Mouse (Mus musculus): ENCODE measurements around the gene Thy1. TPM values are rescaled to one million over a fixed set of nuclear protein-coding genes. Genes with fewer than 3 reads are reported as not detected.

The Thy1 gene
- polyA plus RNA-seq, 1 experiment from 2014 or later, result 14.3 TPM

DNA sequence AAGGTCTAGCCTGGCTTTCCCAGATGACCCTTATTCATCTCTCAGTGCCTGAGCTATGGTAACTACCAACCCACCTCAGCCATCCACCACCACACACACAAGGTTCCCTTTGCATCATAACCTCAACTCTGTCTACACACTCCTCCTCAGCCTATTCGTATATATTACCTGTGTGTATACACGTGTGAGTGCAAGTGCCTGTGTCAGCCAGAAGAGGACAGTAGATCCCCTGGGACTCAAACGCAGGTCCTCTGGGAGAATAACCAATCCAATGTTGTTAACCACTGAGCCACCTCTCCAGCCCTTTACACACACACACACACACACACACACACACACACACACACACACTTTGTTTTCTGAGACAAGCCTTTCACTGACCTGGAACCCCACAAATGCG lies 12.5 kb upstream of the Thy1 start:
- Histone ChIP-seq H3K9me3 (ENCODE audit: control insufficient read depth, low read length) (no peaks in the 10 kb centered on the region), H3K4me2 (replicated peaks; ENCODE audit: low read depth, low read length) (no peak overlapping the region), H3K9ac (ENCODE audit: low read depth, low read length) (no peak overlapping the region), H3K4me1 (ENCODE audit: control insufficient read depth, insufficient read depth, low read length) (0 out of 2 replicates have a peak, but pooled peaks cover 4% of the 10 kb centered on the region), H3K4me3 (ENCODE audit: low read length) (no peak overlapping the region), H3K36me3 (ENCODE audit: control insufficient read depth, insufficient read depth, low read length) (no peaks in the 10 kb centered on the region), H3K27me3 (ENCODE audit: control insufficient read depth, insufficient read depth, low read length) (no peaks in the 10 kb centered on the region), H3K27ac (ENCODE audit: low read depth, low read length) (no peak overlapping the region)
- no peak for ATAC-seq (ENCODE audit: low FRiP score, low TSS enrichment)
- 93% methylated on average over 4 of the region's 4 CpGs for WGBS

DNA sequence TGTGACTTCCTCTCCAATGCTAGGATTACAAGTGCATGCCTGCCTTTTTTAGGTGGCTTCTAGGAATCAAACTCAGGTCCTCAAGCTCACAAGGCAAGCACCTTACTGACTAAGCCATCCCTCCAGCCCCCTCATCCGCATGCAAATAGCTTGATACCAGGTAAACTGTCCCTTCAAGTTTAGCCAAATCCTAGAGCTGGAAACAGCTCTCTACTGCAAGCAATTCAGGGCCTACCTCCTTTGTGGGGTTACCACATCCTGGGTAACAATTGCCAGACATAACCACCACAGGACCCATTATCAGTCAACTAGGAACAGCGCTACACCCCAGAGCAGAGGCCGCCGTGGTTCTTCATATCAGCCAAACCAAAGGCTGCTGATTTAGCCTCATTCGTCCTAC lies 12.1 kb upstream of the Thy1 start:
- 0 out of 2 replicates have a peak, but pooled peaks cover 4% of the 10 kb centered on the region for H3K4me1 ChIP-seq (ENCODE audit: control insufficient read depth, insufficient read depth, low read length)
- H3K4me2 ChIP-seq (replicated peaks; ENCODE audit: low read depth, low read length), result no peak overlapping the region
- ATAC-seq (ENCODE audit: low FRiP score, low TSS enrichment), result no peak
- H3K9ac ChIP-seq (ENCODE audit: low read depth, low read length), result no peak overlapping the region
- no peaks in the 10 kb centered on the region for H3K9me3 ChIP-seq (ENCODE audit: control insufficient read depth, low read length)
- WGBS, result 90% methylated on average over 5 of the region's 5 CpGs
- H3K4me3 ChIP-seq (ENCODE audit: low read length), result no peak overlapping the region
- no peaks in the 10 kb centered on the region for H3K36me3 ChIP-seq (ENCODE audit: control insufficient read depth, insufficient read depth, low read length)
- no peaks in the 10 kb centered on the region for H3K27me3 ChIP-seq (ENCODE audit: control insufficient read depth, insufficient read depth, low read length)
- no peak overlapping the region for H3K27ac ChIP-seq (ENCODE audit: low read depth, low read length)

DNA sequence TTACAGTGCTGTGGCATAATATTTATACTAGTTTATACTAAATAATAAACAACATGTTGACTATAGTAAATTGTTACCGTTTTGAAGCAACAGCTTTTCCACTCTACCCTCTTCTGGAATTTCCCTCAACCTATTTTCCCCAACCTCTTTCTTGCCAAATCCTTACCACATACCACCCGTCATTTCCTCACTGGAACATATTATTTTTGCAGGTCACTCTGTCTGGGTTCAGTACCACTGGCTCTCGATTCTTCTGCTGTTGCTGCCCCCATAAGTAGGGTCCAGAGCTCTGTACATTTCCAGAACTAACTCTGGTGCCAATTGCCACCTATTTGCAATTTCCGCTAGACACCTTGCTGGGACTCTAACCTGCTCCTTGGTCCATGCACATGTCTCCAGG lies 11.2 kb upstream of the Thy1 start:
- no peaks in the 10 kb centered on the region for H3K36me3 ChIP-seq (ENCODE audit: control insufficient read depth, insufficient read depth, low read length)
- 77% methylated on average over 4 of the region's 4 CpGs for WGBS

GRCm38 (mm10) chr9:44033317-44033716 lies 9.9 kb upstream of the Thy1 start:
- Histone ChIP-seq H3K4me1 (ENCODE audit: control insufficient read depth, insufficient read depth, low read length) (0 out of 2 replicates have a peak, but pooled peaks cover 4% of the 10 kb centered on the region), H3K9ac (ENCODE audit: low read depth, low read length) (no peak overlapping the region), H3K4me2 (replicated peaks; ENCODE audit: low read depth, low read length) (no peak overlapping the region), H3K36me3 (ENCODE audit: control insufficient read depth, insufficient read depth, low read length) (no peaks in the 10 kb centered on the region), H3K27me3 (ENCODE audit: control insufficient read depth, insufficient read depth, low read length) (no peaks in the 10 kb centered on the region), H3K27ac (ENCODE audit: low read depth, low read length) (no peak overlapping the region), H3K9me3 (ENCODE audit: control insufficient read depth, low read length) (no peaks in the 10 kb centered on the region), H3K4me3 (ENCODE audit: low read length) (no peak overlapping the region)
- WGBS, result 92% methylated on average over 5 of the region's 5 CpGs
- ATAC-seq (ENCODE audit: low FRiP score, low TSS enrichment), result no peak

More for the DNA sequence above, 11.2 kb upstream of the Thy1 start:
- Histone ChIP-seq H3K4me2 (replicated peaks; ENCODE audit: low read depth, low read length) (no peak overlapping the region), H3K27me3 (ENCODE audit: control insufficient read depth, insufficient read depth, low read length) (no peaks in the 10 kb centered on the region), H3K9ac (ENCODE audit: low read depth, low read length) (no peak overlapping the region), H3K4me1 (ENCODE audit: control insufficient read depth, insufficient read depth, low read length) (0 out of 2 replicates have a peak, but pooled peaks cover 4% of the 10 kb centered on the region), H3K27ac (ENCODE audit: low read depth, low read length) (no peak overlapping the region), H3K4me3 (ENCODE audit: low read length) (no peak overlapping the region), H3K9me3 (ENCODE audit: control insufficient read depth, low read length) (no peaks in the 10 kb centered on the region)
- ATAC-seq (ENCODE audit: low FRiP score, low TSS enrichment), result no peak

- no peaks in the 10 kb centered on the region for H3K27me3 ChIP-seq (ENCODE audit: control insufficient read depth, insufficient read depth, low read length)
- 0 out of 2 replicates have a peak, but pooled peaks cover 3% of the 10 kb centered on the region for H3K4me1 ChIP-seq (ENCODE audit: control insufficient read depth, insufficient read depth, low read length)
- H3K27ac ChIP-seq (ENCODE audit: low read depth, low read length), result no peak overlapping the region
- no peaks in the 10 kb centered on the region for H3K9me3 ChIP-seq (ENCODE audit: control insufficient read depth, low read length)
- H3K4me2 ChIP-seq (replicated peaks; ENCODE audit: low read depth, low read length), result no peak overlapping the region
- H3K9ac ChIP-seq (ENCODE audit: low read depth, low read length), result no peak overlapping the region
- H3K36me3 ChIP-seq (ENCODE audit: control insufficient read depth, insufficient read depth, low read length), result no peaks in the 10 kb centered on the region
- ATAC-seq (ENCODE audit: low FRiP score, low TSS enrichment), result no peak
- no peak overlapping the region for H3K4me3 ChIP-seq (ENCODE audit: low read length)
- 55% methylated on average over 13 of the region's 13 CpGs for WGBS
Measured at GRCm38 (mm10) chr9:44033957-44034727, 9.0 kb upstream of the Thy1 start.

- no peak overlapping the region for H3K4me3 ChIP-seq (ENCODE audit: low read length)
- no peaks in the 10 kb centered on the region for H3K36me3 ChIP-seq (ENCODE audit: control insufficient read depth, insufficient read depth, low read length)
- H3K27me3 ChIP-seq (ENCODE audit: control insufficient read depth, insufficient read depth, low read length), result no peaks in the 10 kb centered on the region
- no peak for ATAC-seq (ENCODE audit: low FRiP score, low TSS enrichment)
- no peaks in the 10 kb centered on the region for H3K4me1 ChIP-seq (ENCODE audit: control insufficient read depth, insufficient read depth, low read length)
- H3K27ac ChIP-seq (ENCODE audit: low read depth, low read length), result no peak overlapping the region
- H3K9me3 ChIP-seq (ENCODE audit: control insufficient read depth, low read length), result no peaks in the 10 kb centered on the region
- H3K4me2 ChIP-seq (replicated peaks; ENCODE audit: low read depth, low read length), result no peak overlapping the region
- H3K9ac ChIP-seq (ENCODE audit: low read depth, low read length), result no peak overlapping the region
- 92% methylated on average over 5 of the region's 5 CpGs for WGBS
Measured at GRCm38 (mm10) chr9:44037106-44037505, 6.1 kb upstream of the Thy1 start.

DNA sequence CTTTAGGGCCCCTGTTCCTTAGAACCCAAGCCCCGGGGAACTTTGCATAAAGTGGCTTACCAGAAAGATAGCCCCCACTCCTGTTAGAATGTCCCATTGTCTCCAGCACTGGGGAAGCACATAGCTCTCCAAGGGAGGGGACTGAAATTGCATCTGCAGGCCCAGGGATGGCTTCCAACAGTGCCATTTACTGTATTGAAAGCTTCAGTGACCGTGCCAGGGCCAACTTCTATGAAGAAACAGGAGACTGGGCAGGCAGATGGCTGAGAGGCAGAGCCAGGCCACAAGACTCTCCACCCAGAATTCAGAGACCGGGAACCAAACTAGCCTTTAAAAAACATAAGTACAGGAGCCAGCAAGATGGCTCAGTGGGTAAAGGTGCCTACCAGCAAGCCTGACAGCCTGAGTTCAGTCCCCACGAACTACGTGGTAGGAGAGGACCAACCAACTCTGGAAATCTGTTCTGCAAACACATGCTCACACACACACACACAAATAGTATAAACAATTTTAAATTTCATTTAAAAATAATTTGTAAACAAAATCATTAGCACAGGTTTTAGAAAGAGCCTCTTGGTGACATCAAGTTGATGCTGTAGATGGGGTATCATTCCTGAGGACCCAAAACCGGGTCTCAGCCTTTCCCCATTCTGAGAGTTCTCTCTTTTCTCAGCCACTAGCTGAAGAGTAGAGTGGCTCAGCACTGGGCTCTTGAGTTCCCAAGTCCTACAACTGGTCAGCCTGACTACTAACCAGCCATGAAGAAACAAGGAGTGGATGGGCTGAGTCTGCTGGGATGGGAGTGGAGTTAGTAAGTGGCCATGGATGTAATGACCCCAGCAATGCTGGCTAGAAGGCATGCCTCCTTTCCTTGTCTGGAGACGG lies 1.4 kb upstream of the Thy1 start:
- H3K4me2 ChIP-seq (replicated peaks; ENCODE audit: low read depth, low read length), result no peak overlapping the region
- H3K36me3 ChIP-seq (ENCODE audit: control insufficient read depth, insufficient read depth, low read length), result no peaks in the 10 kb centered on the region
- no peaks in the 10 kb centered on the region for H3K9me3 ChIP-seq (ENCODE audit: control insufficient read depth, low read length)
- WGBS, result 79% methylated on average over 7 of the region's 7 CpGs
- no peak overlapping the region for H3K27ac ChIP-seq (ENCODE audit: low read depth, low read length)
- no peak overlapping the region for H3K9ac ChIP-seq (ENCODE audit: low read depth, low read length)
- H3K27me3 ChIP-seq (ENCODE audit: control insufficient read depth, insufficient read depth, low read length), result peaks cover 23% of the 10 kb centered on the region
- H3K4me1 ChIP-seq (ENCODE audit: control insufficient read depth, insufficient read depth, low read length), result 0 out of 2 replicates have a peak, but pooled peaks cover 6% of the 10 kb centered on the region
- no peak overlapping the region for H3K4me3 ChIP-seq (ENCODE audit: low read length)
- no peak for ATAC-seq (ENCODE audit: low FRiP score, low TSS enrichment)

DNA sequence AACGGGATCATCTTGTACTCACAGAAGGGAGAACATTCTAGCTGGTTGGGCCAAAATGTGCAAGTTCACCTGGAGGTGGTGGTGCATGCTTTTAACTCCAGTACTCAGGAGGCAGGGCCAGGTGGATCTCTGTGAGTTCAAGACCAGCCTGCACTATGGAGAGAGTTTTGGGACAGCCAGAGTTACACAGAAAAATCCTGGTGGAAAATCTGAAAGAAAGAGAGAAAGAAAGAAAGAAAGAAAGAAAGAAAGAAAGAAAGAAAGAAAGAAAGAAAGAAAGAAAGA lies 846 bp upstream of the Thy1 start:
- H3K4me3 ChIP-seq (ENCODE audit: low read length), result no peak overlapping the region
- H3K27me3 ChIP-seq (ENCODE audit: control insufficient read depth, insufficient read depth, low read length), result peaks cover 23% of the 10 kb centered on the region
- H3K4me1 ChIP-seq (ENCODE audit: control insufficient read depth, insufficient read depth, low read length), result 0 out of 2 replicates have a peak, but pooled peaks cover 6% of the 10 kb centered on the region
- no peak overlapping the region for H3K4me2 ChIP-seq (replicated peaks; ENCODE audit: low read depth, low read length)
- no peak overlapping the region for H3K27ac ChIP-seq (ENCODE audit: low read depth, low read length)
- H3K9me3 ChIP-seq (ENCODE audit: control insufficient read depth, low read length), result no peaks in the 10 kb centered on the region
- H3K36me3 ChIP-seq (ENCODE audit: control insufficient read depth, insufficient read depth, low read length), result no peaks in the 10 kb centered on the region
- ATAC-seq (ENCODE audit: low FRiP score, low TSS enrichment), result no peak
- WGBS, result 88% methylated on average over 1 of the region's 1 CpGs
- H3K9ac ChIP-seq (ENCODE audit: low read depth, low read length), result no peak overlapping the region

Data from kidney, embryonic 14.5 days (tissue).